Mouse (Mus musculus) limb, embryonic 15.5 days (tissue): ENCODE results near the gene Serinc3. TPM values are rescaled to one million over a fixed set of nuclear protein-coding genes. Genes with fewer than 3 reads are reported as not detected.
A peak's percentile ranks its signal among the peaks of the same experiment; 100 is the strongest.

Experiments
- ATAC-seq: fragments of 200-750 bp; cut with Nextera tagmentation; 2 replicates; pipeline ENCODE4 v1.8.0; 2017; ENCODE audit warnings: low read depth, moderate TSS enrichment; ENCODE audit not compliant: insufficient number of reproducible peaks, low FRiP score, low TSS enrichment
- H3K27ac ChIP-seq: fragments of 300-500 bp; sonication (generic); 2 replicates; pipeline ENCODE4 v1.5.1; 2015; ENCODE audit warnings: moderate library complexity, mild to moderate bottlenecking, inconsistent platforms
- H3K27me3 ChIP-seq: fragments of 300-500 bp; sonication (generic); 2 replicates; pipeline ENCODE4 v1.6.1; 2015; ENCODE audit warnings: inconsistent platforms
- H3K36me3 ChIP-seq: fragments of 300-500 bp; sonication (generic); 2 replicates; pipeline ENCODE4 v1.6.1; 2015; ENCODE audit warnings: inconsistent platforms
- H3K4me1 ChIP-seq: fragments of 300-500 bp; sonication (generic); 2 replicates; pipeline ENCODE4 v1.6.1; 2015; ENCODE audit warnings: inconsistent platforms
- H3K4me2 ChIP-seq: fragments of 300-500 bp; sonication (generic); 2 replicates; pipeline ENCODE4 v1.6.1; 2015; ENCODE audit warnings: mild to moderate bottlenecking, inconsistent platforms
- H3K4me3 ChIP-seq: fragments of 300-500 bp; sonication (generic); 2 replicates; pipeline ENCODE4 v1.5.1; 2015; ENCODE audit warnings: mild to moderate bottlenecking, inconsistent platforms
- H3K9ac ChIP-seq: fragments of 300-500 bp; sonication (generic); 2 replicates; pipeline ENCODE4 v1.6.1; 2015; ENCODE audit warnings: inconsistent platforms
- H3K9me3 ChIP-seq: fragments of 300-500 bp; sonication (generic); 2 replicates; pipeline ENCODE4 v1.6.1; 2016; ENCODE audit warnings: inconsistent platforms
- WGBS: fragments of 180-500 bp; shearing (Covaris S2); methylation state at CpG from one replicate; pipeline ENCODE4 v1.1.7; 2015; 5-methylcytosine and 5-hydroxymethylcytosine counted together
- polyA plus RNA-seq: library from polyadenylated mRNA; unstranded; fragments of >200 nt; fragmentation: Nextera tagmentation; extraction: Ambion mirVana; gene quantifications from 2 replicates; pipeline ENCODE4 v1.2.1, GENCODE M21; 2015

The Serinc3 gene
- polyA plus RNA-seq, 1 experiment from 2014 or later = 40.3 TPM

DNA sequence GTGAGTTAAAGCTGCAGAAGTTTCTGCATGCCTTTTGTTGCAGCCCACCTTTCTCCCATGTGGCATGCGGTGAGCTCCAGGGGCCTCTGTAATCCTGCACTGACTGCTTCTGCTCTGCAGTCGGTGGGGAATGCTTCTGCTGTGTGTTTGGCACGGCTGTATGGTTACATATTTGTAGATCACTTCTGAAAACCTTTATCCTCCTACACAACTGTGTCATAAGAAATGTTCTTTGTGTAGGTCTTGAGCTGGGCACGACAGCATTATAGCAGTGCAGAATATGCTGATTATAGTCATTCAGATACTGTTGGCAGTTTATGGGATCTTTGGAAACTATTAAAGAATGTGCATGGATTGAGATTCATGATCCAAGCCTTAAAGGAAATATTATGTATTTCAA lies 40.4 kb upstream of the Serinc3 start:
- Histone ChIP-seq H3K9ac (no peak overlapping the region), H3K27me3 (no peaks in the 10 kb centered on the region), H3K4me1 (peaks cover 14% of the 10 kb centered on the region), H3K27ac (peak overlapping the region; percentile 75), H3K4me2 (no peak overlapping the region), H3K9me3 (no peaks in the 10 kb centered on the region), H3K4me3 (no peak overlapping the region), H3K36me3 (no peaks in the 10 kb centered on the region)
- 34% methylated on average over 4 of the region's 4 CpGs for WGBS
- ATAC-seq = no peak

- no peaks in the 10 kb centered on the region for H3K27me3 ChIP-seq
- H3K4me1 ChIP-seq = peaks cover 14% of the 10 kb centered on the region
- H3K4me3 ChIP-seq = no peak overlapping the region
- WGBS = 89% methylated on average over 2 of the region's 2 CpGs
- H3K4me2 ChIP-seq = no peak overlapping the region
- no peak for ATAC-seq
- H3K9me3 ChIP-seq = no peaks in the 10 kb centered on the region
- no peaks in the 10 kb centered on the region for H3K36me3 ChIP-seq
- H3K9ac ChIP-seq = no peak overlapping the region
- H3K27ac ChIP-seq = no peak overlapping the region
These were observed 37.4 kb upstream of the Serinc3 start for GRCm38 (mm10) chr2:163682344-163682743.

DNA sequence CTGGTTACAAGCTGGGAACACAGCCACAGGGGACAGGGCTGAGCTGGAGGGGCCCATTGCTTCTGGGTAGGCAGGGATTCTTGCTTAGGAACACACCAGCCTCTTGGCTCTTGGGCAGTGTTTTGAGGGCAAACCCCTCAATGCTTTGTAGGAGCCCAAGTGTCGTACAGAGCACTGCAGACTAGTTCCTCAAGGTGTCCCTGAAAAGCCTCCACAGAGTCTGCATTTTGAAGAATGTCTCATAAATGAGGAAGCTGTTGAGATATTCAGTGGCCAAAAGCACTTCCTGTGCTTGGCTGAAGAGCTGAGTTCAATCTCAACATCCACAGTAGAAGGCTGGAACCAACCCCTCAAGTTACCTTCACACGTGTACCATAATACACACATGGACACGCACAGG lies 31.8 kb upstream of the Serinc3 start:
- H3K4me3 ChIP-seq = no peak overlapping the region
- WGBS = 86% methylated on average over 3 of the region's 3 CpGs
- H3K36me3 ChIP-seq = no peaks in the 10 kb centered on the region
- no peaks in the 10 kb centered on the region for H3K9me3 ChIP-seq
- ATAC-seq = no peak
- H3K4me1 ChIP-seq = peaks cover 33% of the 10 kb centered on the region
- no peaks in the 10 kb centered on the region for H3K27me3 ChIP-seq
- peak overlapping the region; percentile 83 for H3K27ac ChIP-seq
- no peak overlapping the region for H3K4me2 ChIP-seq
- no peak overlapping the region for H3K9ac ChIP-seq

DNA sequence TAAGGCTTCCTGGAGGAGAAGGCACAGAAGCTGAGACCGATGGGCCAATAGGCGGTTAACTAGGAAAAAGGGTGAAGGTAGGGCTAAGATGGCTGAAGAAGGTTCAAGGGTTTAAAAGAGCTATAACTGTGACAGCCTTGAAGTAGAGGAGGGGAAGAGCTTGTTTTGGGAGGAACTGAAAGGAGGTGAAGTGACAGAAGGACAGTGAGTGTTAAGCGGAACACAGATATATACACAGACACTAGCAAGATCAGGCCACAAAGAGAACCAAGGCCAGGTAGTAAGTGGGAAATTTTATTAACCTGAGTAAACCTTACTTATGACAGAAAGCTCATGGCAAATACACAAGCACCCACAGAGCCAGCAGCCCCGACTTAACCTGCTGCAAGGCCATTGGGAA lies 31.4 kb upstream of the Serinc3 start:
- H3K9ac ChIP-seq = no peak overlapping the region
- no peaks in the 10 kb centered on the region for H3K27me3 ChIP-seq
- H3K4me3 ChIP-seq = no peak overlapping the region
- H3K36me3 ChIP-seq = no peaks in the 10 kb centered on the region
- peak overlapping the region; percentile 83 for H3K27ac ChIP-seq
- no peak for ATAC-seq
- peaks cover 33% of the 10 kb centered on the region for H3K4me1 ChIP-seq
- H3K4me2 ChIP-seq = no peak overlapping the region
- WGBS = 88% methylated on average over 4 of the region's 4 CpGs
- H3K9me3 ChIP-seq = no peaks in the 10 kb centered on the region

GRCm38 (mm10) chr2:163675662-163676061 lies 30.7 kb upstream of the Serinc3 start:
- whole genome bisulfite sequencing = 37% methylated on average over 6 of the region's 6 CpGs
- H3K4me2 ChIP-seq = 0 out of 2 replicates have a peak overlapping the region, but pooled peaks have one; percentile 24

GRCm38 (mm10) chr2:163675144-163675619 lies 30.3 kb upstream of the Serinc3 start:
- H3K9me3 ChIP-seq = no peaks in the 10 kb centered on the region
- peak; percentile 82 for ATAC-seq
- peaks cover 33% of the 10 kb centered on the region for H3K4me1 ChIP-seq
- peak overlapping the region; percentile 24; the same call in 1 of the 2 replicates for H3K4me2 ChIP-seq
- H3K27ac ChIP-seq = peak overlapping the region; percentile 83
- H3K9ac ChIP-seq = no peak overlapping the region
- no peaks in the 10 kb centered on the region for H3K36me3 ChIP-seq
- WGBS = 21% methylated on average over 5 of the region's 5 CpGs
- H3K27me3 ChIP-seq = no peaks in the 10 kb centered on the region
- H3K4me3 ChIP-seq = no peak overlapping the region

More at GRCm38 (mm10) chr2:163675662-163676061, 30.7 kb upstream of the Serinc3 start:
- H3K4me3 ChIP-seq = no peak overlapping the region
- H3K27ac ChIP-seq = peak overlapping the region; percentile 83
- no peak overlapping the region for H3K9ac ChIP-seq
- no peak for ATAC-seq
- no peaks in the 10 kb centered on the region for H3K27me3 ChIP-seq
- H3K4me1 ChIP-seq = peaks cover 33% of the 10 kb centered on the region
- no peaks in the 10 kb centered on the region for H3K9me3 ChIP-seq
- no peaks in the 10 kb centered on the region for H3K36me3 ChIP-seq

DNA sequence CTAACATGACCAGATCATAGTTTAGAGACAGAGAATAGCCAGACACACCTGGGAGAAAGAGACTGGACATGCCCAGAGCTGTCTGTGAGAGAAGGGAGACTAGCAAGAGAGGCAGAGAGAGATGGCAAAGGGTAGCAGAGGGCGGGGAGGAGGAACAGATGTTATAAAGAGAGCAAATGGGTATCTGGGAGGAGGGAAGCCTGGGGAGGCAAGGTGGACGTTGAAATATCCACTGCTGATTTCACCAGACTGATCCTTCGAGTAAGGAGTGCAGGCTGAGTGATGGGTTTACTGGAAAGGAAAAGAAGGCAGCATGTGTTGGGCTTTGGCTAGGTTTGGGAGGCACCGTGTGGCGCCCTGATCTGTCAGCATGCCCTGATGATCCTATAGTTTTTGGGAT lies 29.5 kb upstream of the Serinc3 start:
- Histone ChIP-seq H3K9ac (no peak overlapping the region), H3K4me2 (peak overlapping the region; percentile 24; the same call in 1 of the 2 replicates), H3K27ac (peak overlapping the region; percentile 83), H3K27me3 (no peaks in the 10 kb centered on the region), H3K4me1 (peaks cover 33% of the 10 kb centered on the region), H3K36me3 (no peaks in the 10 kb centered on the region), H3K4me3 (no peak overlapping the region), H3K9me3 (no peaks in the 10 kb centered on the region)
- no peak for ATAC-seq
- WGBS = 49% methylated on average over 5 of the region's 5 CpGs

DNA sequence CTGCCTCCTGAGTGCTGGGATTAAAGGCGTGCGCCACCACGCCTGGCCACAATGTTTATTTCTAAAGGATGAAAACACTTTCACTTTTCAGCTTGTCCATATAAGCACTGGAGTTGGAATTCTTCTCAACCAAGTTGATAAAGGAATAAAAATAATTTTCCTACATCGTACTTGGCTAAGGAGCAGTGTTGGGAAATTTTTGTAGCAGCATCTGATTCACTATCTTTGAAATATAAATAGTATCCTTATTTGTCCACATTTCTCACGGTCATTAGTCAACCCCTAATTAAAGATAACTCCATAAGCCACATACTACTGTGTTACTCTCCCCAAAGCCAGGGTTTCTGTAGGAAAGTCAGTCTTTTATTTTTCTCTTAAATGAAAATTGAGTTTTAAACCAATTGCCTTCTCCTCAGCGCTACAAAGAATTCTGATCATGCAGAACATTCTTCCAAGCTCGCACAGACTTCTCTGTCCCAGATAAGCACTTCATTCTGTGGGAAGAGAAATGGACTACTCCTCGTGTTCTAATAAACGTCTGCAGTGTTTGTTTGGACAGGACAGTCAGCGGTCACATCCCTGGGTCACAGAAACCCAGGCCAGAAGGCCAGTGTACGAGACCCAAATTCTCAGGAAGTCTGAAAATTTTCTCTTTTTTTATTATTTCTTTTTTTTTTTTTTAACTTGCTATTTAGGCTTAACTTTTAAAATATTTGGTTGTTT lies 26.1 kb upstream of the Serinc3 start:
- H3K4me1 ChIP-seq = peaks cover 24% of the 10 kb centered on the region
- no peak overlapping the region for H3K4me2 ChIP-seq
- H3K27ac ChIP-seq = no peak overlapping the region
- no peak overlapping the region for H3K4me3 ChIP-seq
- 83% methylated on average over 11 of the region's 11 CpGs for WGBS
- ATAC-seq = no peak
- H3K9ac ChIP-seq = no peak overlapping the region
- H3K9me3 ChIP-seq = no peaks in the 10 kb centered on the region
- no peaks in the 10 kb centered on the region for H3K36me3 ChIP-seq
- no peaks in the 10 kb centered on the region for H3K27me3 ChIP-seq

DNA sequence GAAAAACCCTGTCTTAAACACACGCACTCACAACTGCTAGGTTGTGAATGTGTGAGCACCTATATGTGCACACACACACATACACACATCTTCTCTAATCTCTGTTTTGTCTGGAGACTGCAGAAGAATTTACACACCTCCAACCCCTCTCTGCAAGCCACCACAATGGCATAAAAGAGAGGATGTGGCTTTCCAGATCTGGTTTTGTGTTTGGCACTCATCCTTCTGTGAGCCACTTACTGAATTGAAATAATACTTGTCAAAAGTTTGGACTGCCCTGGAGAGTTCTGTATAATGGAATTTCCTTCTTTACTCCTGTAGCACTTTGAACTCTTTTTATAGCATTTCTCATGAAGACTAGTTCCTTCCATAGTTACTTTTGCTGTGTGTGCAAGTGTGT lies 22.1 kb upstream of the Serinc3 start:
- WGBS = 91% methylated on average over 1 of the region's 1 CpGs
- Histone ChIP-seq H3K36me3 (no peaks in the 10 kb centered on the region), H3K27ac (0 out of 2 replicates have a peak overlapping the region, but pooled peaks have one; percentile 17), H3K4me1 (no peaks in the 10 kb centered on the region), H3K4me3 (no peak overlapping the region), H3K9me3 (no peaks in the 10 kb centered on the region), H3K9ac (no peak overlapping the region), H3K27me3 (no peaks in the 10 kb centered on the region), H3K4me2 (no peak overlapping the region)
- ATAC-seq = no peak

DNA sequence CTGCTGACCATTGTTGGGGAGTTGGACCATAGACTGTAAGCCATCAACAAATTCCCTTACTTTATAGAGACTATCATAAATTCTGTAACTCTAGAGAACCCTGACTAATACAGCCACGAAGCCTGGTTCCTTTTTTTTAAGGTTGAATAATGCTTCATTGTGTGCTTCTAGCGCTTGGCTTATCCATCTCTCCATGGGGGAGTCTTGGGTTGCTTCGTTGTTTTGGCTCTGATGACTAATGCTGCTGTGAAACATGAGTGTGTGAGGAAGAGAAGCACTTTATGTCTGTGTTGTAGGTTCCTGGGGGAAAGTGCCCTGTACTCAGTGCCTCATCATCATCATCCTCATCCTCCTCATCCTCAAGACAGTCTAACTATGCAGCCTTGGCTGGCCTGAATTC lies 19.0 kb upstream of the Serinc3 start:
- ATAC-seq = no peak
- no peak overlapping the region for H3K4me2 ChIP-seq
- H3K4me3 ChIP-seq = no peak overlapping the region
- H3K9me3 ChIP-seq = no peaks in the 10 kb centered on the region
- WGBS = 55% methylated on average over 3 of the region's 3 CpGs
- no peaks in the 10 kb centered on the region for H3K27me3 ChIP-seq
- peaks cover 15% of the 10 kb centered on the region; the same call in 1 of the 2 replicates for H3K4me1 ChIP-seq
- H3K36me3 ChIP-seq = no peaks in the 10 kb centered on the region
- no peak overlapping the region for H3K27ac ChIP-seq
- H3K9ac ChIP-seq = no peak overlapping the region

DNA sequence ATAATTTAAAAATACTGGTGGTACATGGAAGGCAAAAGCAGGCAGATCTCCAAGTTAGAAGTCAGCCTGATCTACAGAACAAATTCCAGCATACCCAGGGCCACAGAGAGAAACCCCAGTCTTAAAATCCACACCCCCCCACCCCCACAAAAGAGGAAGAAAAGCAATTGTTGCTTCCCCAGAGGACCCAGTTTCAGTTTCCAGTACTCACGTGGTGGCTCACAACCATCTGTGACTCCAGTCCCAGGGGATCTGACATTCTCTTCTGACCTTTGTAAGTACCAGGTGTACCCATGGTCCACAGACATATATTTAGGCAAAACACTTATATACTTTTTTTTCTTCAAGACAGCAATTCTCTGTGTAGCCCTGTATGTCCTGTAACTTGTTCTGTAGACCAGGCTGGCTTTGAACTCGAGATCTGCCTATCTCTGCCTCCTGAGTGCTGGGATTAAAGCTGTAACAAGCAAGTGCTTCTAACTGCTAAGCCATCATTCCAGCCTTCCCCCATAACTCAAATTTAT lies 17.8 kb upstream of the Serinc3 start:
- H3K9ac ChIP-seq = no peak overlapping the region
- 68% methylated on average over 2 of the region's 2 CpGs for WGBS
- no peak overlapping the region for H3K4me3 ChIP-seq
- H3K36me3 ChIP-seq = no peaks in the 10 kb centered on the region
- H3K9me3 ChIP-seq = no peaks in the 10 kb centered on the region
- H3K4me2 ChIP-seq = no peak overlapping the region
- H3K27me3 ChIP-seq = no peaks in the 10 kb centered on the region
- H3K4me1 ChIP-seq = peaks cover 17% of the 10 kb centered on the region; the same call in 1 of the 2 replicates
- H3K27ac ChIP-seq = no peak overlapping the region
- no peak for ATAC-seq

DNA sequence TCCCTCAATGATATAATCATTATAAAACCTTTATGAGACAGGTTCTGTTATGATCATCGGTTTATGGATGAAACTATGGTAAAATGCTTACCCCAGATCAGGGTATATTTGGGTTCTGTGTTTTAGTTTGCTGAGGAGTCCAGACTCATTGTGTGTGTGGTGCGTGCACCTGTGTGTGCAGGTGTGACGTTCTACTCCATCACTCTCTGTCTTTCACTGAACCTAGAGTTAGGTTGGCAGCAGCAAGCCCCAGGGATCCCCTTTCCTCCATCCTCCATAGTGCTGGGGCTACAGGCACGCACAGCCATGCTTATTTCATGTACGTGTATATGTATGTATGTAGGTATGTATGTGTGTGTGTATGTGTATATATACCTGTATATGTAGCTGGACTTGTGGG lies 17.1 kb upstream of the Serinc3 start:
- 91% methylated on average over 5 of the region's 5 CpGs for WGBS
- no peak overlapping the region for H3K9ac ChIP-seq
- H3K27ac ChIP-seq = no peak overlapping the region
- H3K4me3 ChIP-seq = no peak overlapping the region
- no peaks in the 10 kb centered on the region for H3K27me3 ChIP-seq
- H3K36me3 ChIP-seq = no peaks in the 10 kb centered on the region
- H3K4me1 ChIP-seq = peaks cover 17% of the 10 kb centered on the region; the same call in 1 of the 2 replicates
- ATAC-seq = no peak
- no peak overlapping the region for H3K4me2 ChIP-seq
- H3K9me3 ChIP-seq = no peaks in the 10 kb centered on the region
